Mouse (Mus musculus) small intestine, adult 2 months (tissue): ENCODE data around the gene Ugt2a3.

Source experiments
- CTCF ChIP-seq: fragments of 200-500 bp; IDR thresholded peaks from 2 replicates; pipeline ENCODE4 v1.5.1; 2012; ENCODE audit warnings: low read depth, mild to moderate bottlenecking, control low read depth, inconsistent platforms, low read length, moderate library complexity, mixed read lengths; ENCODE audit not compliant: insufficient replicate concordance, insufficient read length; ENCODE audit errors: extremely low read depth
- POLR2A ChIP-seq: fragments of 200-500 bp; IDR thresholded peaks from 2 replicates; pipeline ENCODE4 v1.6.1; 2012; ENCODE audit warnings: low read depth, mild to moderate bottlenecking, control low read depth, inconsistent platforms, low read length, moderate library complexity

GRCm38 (mm10) chr5:87379825-87380224, 42.8 kb upstream of the Ugt2a3 start:
- no peak for TF ChIP-seq CTCF
- no peak for TF ChIP-seq POLR2A
